Mouse (Mus musculus): ENCODE results near the gene Aars. TPM values are rescaled to one million over a fixed set of nuclear protein-coding genes. Genes with fewer than 3 reads are reported as not detected.
A peak's percentile ranks its signal among the peaks of the same experiment; 100 is the strongest.
"Not testable (repeated sequence)": the region's sequence is repeated elsewhere in the genome, so short reads cannot be mapped to it uniquely, and the experiment has no call there.

The Aars gene
- polyA plus RNA-seq (2014; fragmentation: Nextera tagmentation; extraction: Ambion mirVana): 60.9 and 68.6 TPM in 2 replicates

DNA sequence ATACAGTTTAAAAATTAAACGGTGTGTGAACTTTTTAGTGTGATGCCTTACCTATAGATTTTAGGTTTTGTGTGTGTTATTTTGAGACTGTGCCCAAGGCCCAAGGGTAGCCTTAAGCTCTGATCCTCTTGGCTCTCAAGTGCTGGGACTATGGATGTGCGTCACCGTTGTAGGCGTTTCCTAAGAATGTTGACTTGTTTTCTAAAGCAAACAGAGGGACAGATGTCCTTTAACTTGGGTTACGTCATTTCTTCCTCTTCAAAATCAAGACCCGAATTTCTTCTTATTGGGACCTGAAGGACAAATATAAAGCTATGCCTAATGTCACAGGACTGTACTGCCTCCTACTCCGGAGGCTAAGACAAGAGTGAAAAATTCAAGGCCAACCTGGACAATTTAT lies at the start of gene Aars:
Gene Aars, plus strand, starts transcription at position 229 of the 400 bp plus-strand sequence.
- H3K9me3 ChIP-seq (replicated peaks; ENCODE audit: control insufficient read depth, low read length): no peaks in the 10 kb centered on the region
- 94% methylated on average over 7 of the region's 7 CpGs for WGBS
- no peaks in the 10 kb centered on the region; the same call in 1 of the 2 replicates for H3K4me1 ChIP-seq (ENCODE audit: control insufficient read depth, insufficient read depth, low read length)
- H3K9ac ChIP-seq (replicated peaks; ENCODE audit: low read length): peak within 1 kb of the TSS; percentile 74
- peaks cover 2% of the 10 kb centered on the region for H3K36me3 ChIP-seq (replicated peaks; ENCODE audit: control insufficient read depth, insufficient read depth, low read depth, low read length)
- H3K27ac ChIP-seq (replicated peaks; ENCODE audit: low read depth, low read length): peak within 1 kb of the TSS; percentile 31; the same call in 1 of the 2 replicates
- H3K27me3 ChIP-seq (ENCODE audit: control insufficient read depth, insufficient read depth, low read length): no peaks in the 10 kb centered on the region
- ATAC-seq (replicated peaks; ENCODE audit: insufficient number of reproducible peaks, low FRiP score, low TSS enrichment, low read depth) (no peak), DNase-seq (ENCODE audit: low spot score) (no peak)
- H3K4me2 ChIP-seq (ENCODE audit: low read depth, low read length): peak within 1 kb of the TSS; percentile 62
- peak within 1 kb of the TSS; percentile 77 for H3K4me3 ChIP-seq (ENCODE audit: low read depth, low read length)

DNA sequence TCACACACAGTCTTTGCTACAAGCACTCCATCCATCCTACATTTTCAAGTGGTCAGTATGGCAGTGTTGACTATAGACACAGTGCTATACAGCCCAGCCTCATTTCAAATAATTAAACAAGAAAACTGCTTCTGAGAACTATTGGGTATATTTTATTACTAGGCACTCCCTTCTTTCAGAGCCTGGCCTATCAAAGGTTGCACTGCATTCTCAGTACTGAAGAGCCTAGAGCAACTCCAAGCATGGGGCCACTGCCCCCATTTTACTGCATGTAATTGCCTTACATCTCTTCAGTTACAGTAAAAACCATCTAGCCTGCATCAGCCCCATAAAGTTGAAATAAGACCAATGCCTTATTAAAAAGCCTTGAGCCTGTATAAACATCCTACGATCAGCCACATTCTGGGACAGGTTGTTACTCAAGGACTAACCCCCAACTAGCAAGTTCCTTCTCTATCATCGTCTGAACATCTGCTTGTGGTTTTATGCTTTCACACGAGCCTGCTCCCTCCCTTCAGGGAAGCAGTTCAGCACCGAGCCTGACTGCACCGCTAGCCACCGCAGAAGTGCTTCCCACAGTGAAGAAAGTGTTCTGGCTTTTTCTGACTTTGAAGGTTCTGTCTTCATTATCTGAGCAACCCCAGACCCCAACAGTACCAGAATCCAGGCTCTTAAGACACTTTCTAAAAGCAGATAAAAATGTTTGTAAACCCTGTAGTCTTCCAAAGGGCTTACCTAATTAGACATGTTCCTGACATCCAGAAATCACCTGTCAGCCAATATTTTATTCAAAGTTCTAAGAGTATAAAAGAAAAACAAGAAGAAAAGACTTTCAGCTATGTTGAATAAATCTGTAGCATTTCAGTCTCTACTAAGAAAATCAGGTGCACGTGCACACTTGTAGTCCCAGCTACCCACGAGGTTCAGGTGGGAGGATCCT lies 44.9 kb upstream of the Aars start:
- WGBS: 85% methylated on average over 8 of the region's 8 CpGs
- Histone ChIP-seq H3K27me3 (ENCODE audit: control insufficient read depth, insufficient read depth, low read length) (no peaks in the 10 kb centered on the region), H3K36me3 (replicated peaks; ENCODE audit: control insufficient read depth, insufficient read depth, low read depth, low read length) (peaks cover 10% of the 10 kb centered on the region), H3K9me3 (replicated peaks; ENCODE audit: control insufficient read depth, low read length) (no peaks in the 10 kb centered on the region), H3K4me2 (ENCODE audit: low read depth, low read length) (no peak overlapping the region), H3K9ac (replicated peaks; ENCODE audit: low read length) (no peak overlapping the region), H3K4me3 (ENCODE audit: low read depth, low read length) (no peak overlapping the region), H3K27ac (replicated peaks; ENCODE audit: low read depth, low read length) (no peak overlapping the region), H3K4me1 (ENCODE audit: control insufficient read depth, insufficient read depth, low read length) (no peaks in the 10 kb centered on the region)
- ATAC-seq (replicated peaks; ENCODE audit: insufficient number of reproducible peaks, low FRiP score, low TSS enrichment, low read depth) (no peak), DNase-seq (ENCODE audit: low spot score) (no peak)

DNA sequence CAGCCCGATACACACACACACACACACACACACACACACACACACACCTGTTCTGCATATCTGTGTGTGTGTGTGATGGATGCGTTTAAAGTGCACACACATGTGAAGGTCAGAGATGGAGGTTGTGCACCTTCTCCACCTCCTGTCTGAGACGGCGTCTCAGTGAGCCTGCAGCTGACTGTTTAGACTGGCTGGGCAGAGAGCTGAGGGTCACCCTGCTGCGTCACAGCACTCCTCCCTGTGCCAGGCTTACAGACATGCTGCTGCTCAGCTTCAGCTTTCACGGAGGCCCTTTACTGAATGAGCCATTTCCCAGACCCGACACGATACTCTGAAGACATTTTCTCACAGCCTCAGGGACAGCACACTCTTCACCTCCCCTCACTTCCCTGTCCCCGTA lies 42.9 kb upstream of the Aars start:
- 89% methylated on average over 9 of the region's 9 CpGs for WGBS
- H3K4me1 ChIP-seq (ENCODE audit: control insufficient read depth, insufficient read depth, low read length): no peaks in the 10 kb centered on the region
- H3K4me3 ChIP-seq (ENCODE audit: low read depth, low read length): no peak overlapping the region
- H3K9ac ChIP-seq (replicated peaks; ENCODE audit: low read length): no peak overlapping the region
- no peak overlapping the region for H3K27ac ChIP-seq (replicated peaks; ENCODE audit: low read depth, low read length)
- H3K27me3 ChIP-seq (ENCODE audit: control insufficient read depth, insufficient read depth, low read length): no peaks in the 10 kb centered on the region
- H3K9me3 ChIP-seq (replicated peaks; ENCODE audit: control insufficient read depth, low read length): no peaks in the 10 kb centered on the region
- no peak for DNase-seq (ENCODE audit: low spot score)
- no peak overlapping the region for H3K4me2 ChIP-seq (ENCODE audit: low read depth, low read length)
- H3K36me3 ChIP-seq (replicated peaks; ENCODE audit: control insufficient read depth, insufficient read depth, low read depth, low read length): peaks cover 9% of the 10 kb centered on the region
- no peak for ATAC-seq (replicated peaks; ENCODE audit: insufficient number of reproducible peaks, low FRiP score, low TSS enrichment, low read depth)

DNA sequence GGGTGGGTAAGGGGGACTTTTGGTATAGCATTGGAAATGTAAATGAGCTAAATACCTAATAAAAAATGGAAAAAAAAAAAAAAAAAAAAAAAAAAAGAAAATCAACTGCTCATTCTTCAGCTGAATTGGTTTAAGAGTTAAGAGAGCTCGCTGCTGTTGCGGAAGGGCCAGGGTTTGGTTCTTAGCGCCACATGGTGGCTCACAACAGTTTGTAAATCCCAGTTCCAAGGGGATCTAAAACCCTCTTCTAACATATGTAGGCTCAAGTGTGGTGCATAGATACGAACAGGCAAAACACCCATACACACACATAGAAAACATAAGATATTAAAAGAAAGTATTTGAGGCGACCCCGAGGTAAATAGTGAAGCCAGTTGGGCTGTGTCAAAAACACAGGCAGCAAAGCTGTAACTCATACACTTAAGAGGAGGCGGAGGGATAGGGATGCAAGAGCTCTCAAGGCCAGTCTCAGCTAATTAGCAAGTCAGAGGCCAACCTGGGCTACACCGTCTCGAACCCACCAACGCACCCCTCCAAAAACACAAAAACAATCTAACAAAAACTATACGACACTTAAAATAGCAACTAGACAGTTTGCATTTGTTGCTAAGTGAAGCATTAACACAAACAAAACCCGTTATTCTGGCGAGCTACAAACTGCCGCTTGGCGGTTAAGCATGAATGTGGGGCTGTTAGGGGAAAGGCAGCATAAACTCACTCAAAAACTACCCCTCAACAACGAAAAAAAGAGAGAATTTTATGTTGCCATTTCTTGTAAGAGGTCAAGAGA lies 36.1 kb upstream of the Aars start:
- Histone ChIP-seq H3K9me3 (replicated peaks; ENCODE audit: control insufficient read depth, low read length) (no peaks in the 10 kb centered on the region), H3K9ac (replicated peaks; ENCODE audit: low read length) (peak overlapping the region; percentile 75), H3K4me3 (ENCODE audit: low read depth, low read length) (peak overlapping the region; percentile 64), H3K27me3 (ENCODE audit: control insufficient read depth, insufficient read depth, low read length) (no peaks in the 10 kb centered on the region), H3K27ac (replicated peaks; ENCODE audit: low read depth, low read length) (peak overlapping the region; percentile 48; the same call in 1 of the 2 replicates), H3K4me1 (ENCODE audit: control insufficient read depth, insufficient read depth, low read length) (no peaks in the 10 kb centered on the region; the same call in 1 of the 2 replicates), H3K4me2 (ENCODE audit: low read depth, low read length) (peak overlapping the region; percentile 64), H3K36me3 (replicated peaks; ENCODE audit: control insufficient read depth, insufficient read depth, low read depth, low read length) (no peaks in the 10 kb centered on the region; the same call in 1 of the 2 replicates)
- 39% methylated on average over 16 of the region's 16 CpGs for WGBS
- peak; percentile 5 for DNase-seq (ENCODE audit: low spot score)
- ATAC-seq (replicated peaks; ENCODE audit: insufficient number of reproducible peaks, low FRiP score, low TSS enrichment, low read depth): no peak

DNA sequence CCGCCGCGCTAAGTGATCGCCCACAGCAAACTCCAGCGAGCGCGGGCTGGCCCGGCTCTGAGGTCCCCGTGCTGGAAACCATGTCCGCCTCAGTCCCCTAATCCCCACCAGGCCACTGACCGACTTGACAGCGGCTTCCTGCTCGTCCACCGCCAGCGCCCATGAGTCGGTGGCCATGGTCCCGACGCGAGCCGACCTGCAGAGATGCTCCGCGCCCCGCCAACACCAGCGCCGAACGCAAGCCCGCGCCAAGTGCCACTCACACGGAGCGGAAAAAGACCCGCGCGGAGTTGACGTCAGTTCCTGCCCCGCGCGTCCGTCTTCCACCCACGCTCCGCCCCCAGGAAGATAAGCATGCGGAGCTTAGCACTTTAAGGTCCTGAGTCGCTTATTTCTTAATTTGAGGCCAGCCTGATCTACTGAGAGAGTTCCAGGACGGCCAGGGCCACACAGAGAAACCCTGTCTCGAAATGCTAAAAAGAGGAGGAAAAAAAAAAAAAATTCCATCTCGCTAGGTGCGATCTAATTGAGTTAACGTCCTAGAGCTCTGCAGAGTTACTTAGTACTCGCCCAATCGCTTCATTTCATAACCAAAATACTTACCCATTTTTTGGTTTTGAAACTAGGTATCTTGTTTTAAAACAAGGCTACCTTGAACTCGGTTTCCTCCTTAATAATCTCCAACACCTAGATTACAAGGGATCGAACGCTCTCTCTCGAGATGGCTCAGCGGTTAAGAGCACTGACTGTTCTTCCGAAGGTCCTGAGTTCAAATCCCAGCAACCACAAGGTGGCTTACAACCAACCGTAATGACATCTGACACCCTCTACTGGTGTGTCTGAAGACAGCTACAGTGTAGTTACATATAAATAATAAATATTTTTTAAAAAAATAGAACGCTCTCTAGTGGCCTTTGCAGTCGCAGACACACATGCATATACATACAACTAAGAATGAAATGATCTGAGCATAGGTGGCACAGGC lies 35.1 kb upstream of the Aars start, which contains the start of gene Ddx19a:
Gene Ddx19a, minus strand, starts transcription at position 254 of the 985 bp plus-strand sequence.
- Histone ChIP-seq H3K27ac (replicated peaks; ENCODE audit: low read depth, low read length) (peak within 1 kb of the TSS; percentile 48; the same call in 1 of the 2 replicates), H3K9ac (replicated peaks; ENCODE audit: low read length) (peak within 1 kb of the TSS; percentile 75), H3K4me3 (ENCODE audit: low read depth, low read length) (peak within 1 kb of the TSS; percentile 64), H3K27me3 (ENCODE audit: control insufficient read depth, insufficient read depth, low read length) (no peaks in the 10 kb centered on the region), H3K9me3 (replicated peaks; ENCODE audit: control insufficient read depth, low read length) (no peaks in the 10 kb centered on the region), H3K4me2 (ENCODE audit: low read depth, low read length) (peak within 1 kb of the TSS; percentile 64), H3K36me3 (replicated peaks; ENCODE audit: control insufficient read depth, insufficient read depth, low read depth, low read length) (no peaks in the 10 kb centered on the region), H3K4me1 (ENCODE audit: control insufficient read depth, insufficient read depth, low read length) (no peaks in the 10 kb centered on the region; the same call in 1 of the 2 replicates)
- ATAC-seq (replicated peaks; ENCODE audit: insufficient number of reproducible peaks, low FRiP score, low TSS enrichment, low read depth): peak; percentile 87
- peak; percentile 93 for DNase-seq (ENCODE audit: low spot score)
- 3% methylated on average over 58 of the region's 58 CpGs for WGBS

DNA sequence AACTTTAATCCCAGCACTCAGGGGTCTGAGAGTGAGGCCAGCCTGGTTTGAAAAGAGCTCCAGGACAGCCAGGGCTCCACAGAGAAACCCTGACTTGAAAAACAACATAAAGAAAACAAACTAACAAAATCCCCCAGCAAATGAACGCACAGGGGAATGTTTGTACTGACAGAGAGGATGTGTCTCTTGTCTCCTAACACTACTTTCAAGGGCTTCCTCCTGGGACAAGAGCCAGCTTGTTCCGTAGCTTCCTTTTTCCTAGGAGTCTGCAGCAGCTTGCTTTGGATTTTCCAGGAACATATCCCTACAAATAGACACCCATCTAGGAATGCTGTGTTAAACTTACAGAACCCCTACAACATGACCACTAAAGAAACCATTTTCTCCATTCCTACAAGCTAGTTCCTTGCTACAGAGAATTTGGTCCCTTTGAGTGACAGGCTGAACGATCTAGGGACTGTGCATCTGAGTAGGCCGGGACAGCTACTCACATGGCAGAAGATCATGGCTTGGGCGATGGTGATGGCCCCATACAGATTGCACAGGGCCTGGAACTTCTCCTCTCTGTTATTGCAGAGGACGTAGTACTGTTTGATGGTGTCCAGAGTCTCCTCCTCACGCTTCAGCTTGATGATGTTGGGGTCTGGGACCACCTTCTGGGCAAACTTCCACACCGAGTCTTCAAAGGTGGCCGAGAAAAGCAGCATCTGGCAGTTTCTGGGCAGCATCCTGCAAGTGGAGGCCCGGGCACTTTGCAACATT lies 22.5 kb upstream of the Aars start:
- ATAC-seq (replicated peaks; ENCODE audit: insufficient number of reproducible peaks, low FRiP score, low TSS enrichment, low read depth): not testable (repeated sequence)

DNA sequence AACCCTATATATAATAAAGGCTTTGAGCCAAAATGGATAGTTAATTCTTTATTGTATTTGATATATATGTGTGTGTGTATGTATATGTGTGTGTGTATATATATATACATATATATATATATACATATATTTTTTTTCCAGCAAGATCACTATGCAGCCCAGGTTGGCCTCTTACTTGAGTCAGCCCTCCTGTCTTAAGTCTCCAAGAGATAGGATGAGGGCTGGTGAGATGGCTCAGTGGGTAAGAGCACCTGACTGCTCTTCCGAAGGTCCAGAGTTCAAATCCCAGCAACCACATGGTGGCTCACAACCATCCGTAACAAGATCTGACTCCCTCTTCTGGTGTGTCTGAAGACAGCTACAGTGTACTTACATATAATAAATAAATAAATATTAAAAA lies 6.3 kb upstream of the Aars start:
- H3K36me3 ChIP-seq (replicated peaks; ENCODE audit: control insufficient read depth, insufficient read depth, low read depth, low read length); H3K4me1 ChIP-seq (ENCODE audit: control insufficient read depth, insufficient read depth, low read length); ATAC-seq (replicated peaks; ENCODE audit: insufficient number of reproducible peaks, low FRiP score, low TSS enrichment, low read depth); H3K4me3 ChIP-seq (ENCODE audit: low read depth, low read length); H3K9me3 ChIP-seq (replicated peaks; ENCODE audit: control insufficient read depth, low read length); H3K27me3 ChIP-seq (ENCODE audit: control insufficient read depth, insufficient read depth, low read length); H3K9ac ChIP-seq (replicated peaks; ENCODE audit: low read length); DNase-seq (ENCODE audit: low spot score); H3K27ac ChIP-seq (replicated peaks; ENCODE audit: low read depth, low read length); H3K4me2 ChIP-seq (ENCODE audit: low read depth, low read length): not testable (repeated sequence)
- WGBS: 82% methylated on average over 1 of the region's 2 CpGs

More for the DNA sequence above, 22.5 kb upstream of the Aars start:
- H3K4me3 ChIP-seq (ENCODE audit: low read depth, low read length); H3K9me3 ChIP-seq (replicated peaks; ENCODE audit: control insufficient read depth, low read length); DNase-seq (ENCODE audit: low spot score); H3K9ac ChIP-seq (replicated peaks; ENCODE audit: low read length); H3K27me3 ChIP-seq (ENCODE audit: control insufficient read depth, insufficient read depth, low read length); H3K27ac ChIP-seq (replicated peaks; ENCODE audit: low read depth, low read length); H3K36me3 ChIP-seq (replicated peaks; ENCODE audit: control insufficient read depth, insufficient read depth, low read depth, low read length); H3K4me1 ChIP-seq (ENCODE audit: control insufficient read depth, insufficient read depth, low read length); H3K4me2 ChIP-seq (ENCODE audit: low read depth, low read length): not testable (repeated sequence)
- 86% methylated on average over 8 of the region's 10 CpGs for WGBS
